Mouse (Mus musculus) MEL (cell line): ENCODE data around the gene Cela1. TPM values are rescaled to one million over a fixed set of nuclear protein-coding genes. Genes with fewer than 3 reads are reported as not detected.

Experiments
- DNase-seq: peaks from one replicate; pipeline ENCODE4 v3.0.0; 2011; ENCODE audit warnings: low read depth, low spot score
- H3K27ac ChIP-seq: 2 replicates; pipeline ENCODE4 v1.5.1; 2012; ENCODE audit warnings: low read depth, mild to moderate bottlenecking, control low read depth, low read length, moderate library complexity; ENCODE audit not compliant: control insufficient read depth
- H3K27me3 ChIP-seq, 2 experiments: fragments of 150-350 bp in 1 of 2; sonication (generic) in 1 of 2; 2 replicates each; pipeline ENCODE4 v1.6.1; 2012; ENCODE audit warnings: low read length in 2 of 2, mild to moderate bottlenecking in 2 of 2, improper control_type of control experiment in 1 of 2, moderate library complexity in 1 of 2; ENCODE audit not compliant: insufficient read depth in 2 of 2, control insufficient read depth in 1 of 2
- H3K36me3 ChIP-seq, 2 experiments: 2 replicates each; pipeline ENCODE4 v1.6.1; 2012 to 2014; ENCODE audit warnings: low read length in 2 of 2, improper control_type of control experiment in 1 of 2, inconsistent platforms in 1 of 2, mild to moderate bottlenecking in 1 of 2; ENCODE audit not compliant: insufficient read depth in 2 of 2, control insufficient read depth in 1 of 2
- H3K4me1 ChIP-seq, 2 experiments: fragments of 150-350 bp in 1 of 2; sonication (generic) in 1 of 2; 2 replicates each; pipeline ENCODE4 v1.6.1; 2012; ENCODE audit warnings: low read length in 2 of 2, improper control_type of control experiment in 1 of 2, mild to moderate bottlenecking in 1 of 2; ENCODE audit not compliant: insufficient read depth in 2 of 2, control insufficient read depth in 1 of 2
- H3K4me3 ChIP-seq, 2 experiments: fragments of 150-350 bp in 1 of 2; sonication (generic) in 1 of 2; 2 replicates each; pipeline ENCODE4 v1.5.1; 2012; ENCODE audit warnings: low read depth in 2 of 2, low read length in 2 of 2, mild to moderate bottlenecking in 2 of 2, moderate library complexity in 2 of 2, control low read depth in 1 of 2, improper control_type of control experiment in 1 of 2; ENCODE audit not compliant: control insufficient read depth in 1 of 2, insufficient read depth in 1 of 2
- H3K79me2 ChIP-seq: 2 replicates; pipeline ENCODE4 v1.6.1; 2012; ENCODE audit warnings: mild to moderate bottlenecking, low read length, moderate library complexity; ENCODE audit not compliant: control insufficient read depth, poor library complexity, insufficient read depth
- H3K9ac ChIP-seq: 2 replicates; pipeline ENCODE4 v1.6.1; 2012; ENCODE audit warnings: low read depth, mild to moderate bottlenecking, control low read depth, low read length, moderate library complexity; ENCODE audit not compliant: control insufficient read depth, poor library complexity, severe bottlenecking
- H3K9me3 ChIP-seq: fragments of 150-350 bp; sonication (generic); replicated peaks from 2 replicates; pipeline ENCODE4 v1.6.1; 2012; ENCODE audit warnings: mild to moderate bottlenecking, low read length, improper control_type of control experiment, moderate library complexity; ENCODE audit not compliant: insufficient read depth
- BHLHE40 ChIP-seq: IDR thresholded peaks from 2 replicates; pipeline ENCODE4 v1.6.1; 2012; ENCODE audit warnings: low read depth, mild to moderate bottlenecking, inconsistent platforms, low read length, improper control_type of control experiment, borderline replicate concordance
- CTCF ChIP-seq, 3 experiments: IDR thresholded peaks in 2 of 3; conservative IDR thresholded peaks in 1 of 3; 2 replicates each; pipeline ENCODE4 v1.5.1; 2011 to 2012; ENCODE audit warnings: low read length in 3 of 3, low read depth in 2 of 3, mild to moderate bottlenecking in 2 of 3, improper control_type of control experiment in 1 of 3, inconsistent platforms in 1 of 3, mixed read lengths in 1 of 3, moderate library complexity in 1 of 3; ENCODE audit not compliant: control insufficient read depth in 1 of 3, insufficient read depth in 1 of 3, poor library complexity in 1 of 3, severe bottlenecking in 1 of 3
- EP300 ChIP-seq, 2 experiments: IDR thresholded peaks; 2 replicates each; pipeline ENCODE4 v1.6.1; 2011; ENCODE audit warnings: improper control_type of control experiment in 2 of 2, low read length in 2 of 2, low read depth in 1 of 2, mild to moderate bottlenecking in 1 of 2
- ETS1 ChIP-seq: IDR thresholded peaks from 2 replicates; pipeline ENCODE4 v1.6.1; 2012; ENCODE audit warnings: low read depth, mild to moderate bottlenecking, inconsistent platforms, low read length, improper control_type of control experiment, moderate library complexity
- GATA1 ChIP-seq: IDR thresholded peaks from 2 replicates; pipeline ENCODE4 v1.6.1; 2011; ENCODE audit warnings: low read depth, low read length, improper control_type of control experiment
- HCFC1 ChIP-seq: IDR thresholded peaks from 2 replicates; pipeline ENCODE4 v1.6.1; 2012; ENCODE audit warnings: low read depth, mild to moderate bottlenecking, inconsistent platforms, low read length, improper control_type of control experiment, moderate library complexity
- MAFK ChIP-seq: IDR thresholded peaks from 2 replicates; pipeline ENCODE4 v1.6.1; 2011; ENCODE audit warnings: low read depth, mild to moderate bottlenecking, low read length, improper control_type of control experiment, borderline replicate concordance
- MAX ChIP-seq: IDR thresholded peaks from 2 replicates; pipeline ENCODE4 v1.6.1; 2011; ENCODE audit warnings: low read length, improper control_type of control experiment
- MAZ ChIP-seq: IDR thresholded peaks from 2 replicates; pipeline ENCODE4 v1.6.1; 2012; ENCODE audit warnings: low read depth, mild to moderate bottlenecking, inconsistent platforms, low read length, improper control_type of control experiment
- MEF2A ChIP-seq: IDR thresholded peaks from 2 replicates; pipeline ENCODE4 v1.6.1; 2014; ENCODE audit warnings: low read depth, mild to moderate bottlenecking, inconsistent platforms, low read length, improper control_type of control experiment; ENCODE audit not compliant: poor library complexity, insufficient replicate concordance, severe bottlenecking; ENCODE audit errors: extremely low read depth
- MXI1 ChIP-seq: IDR thresholded peaks from 2 replicates; pipeline ENCODE4 v1.6.1; 2011; ENCODE audit warnings: mild to moderate bottlenecking, low read depth, low read length, improper control_type of control experiment
- MYB ChIP-seq: IDR thresholded peaks from 2 replicates; pipeline ENCODE4 v1.6.1; 2011; ENCODE audit warnings: mild to moderate bottlenecking, low read depth, low read length, improper control_type of control experiment
- MYC ChIP-seq: IDR thresholded peaks from 2 replicates; pipeline ENCODE4 v1.6.1; 2011; ENCODE audit warnings: low read depth, mild to moderate bottlenecking, low read length, improper control_type of control experiment, moderate library complexity
- POLR2A ChIP-seq, 2 experiments: IDR thresholded peaks; 2 replicates each; pipeline ENCODE4 v1.6.1; 2011 to 2012; ENCODE audit warnings: low read length in 2 of 2, mild to moderate bottlenecking in 2 of 2, control low read depth in 1 of 2, improper control_type of control experiment in 1 of 2, low read depth in 1 of 2, moderate library complexity in 1 of 2; ENCODE audit not compliant: control insufficient read depth in 1 of 2, insufficient read depth in 1 of 2, poor library complexity in 1 of 2
- POLR2AphosphoS2 ChIP-seq: IDR thresholded peaks from 2 replicates; pipeline ENCODE4 v1.6.1; 2011; ENCODE audit warnings: low read length, improper control_type of control experiment
- POLR2AphosphoS5 ChIP-seq: IDR thresholded peaks from 2 replicates; pipeline ENCODE4 v1.6.1; 2012; ENCODE audit warnings: low read depth, borderline replicate concordance, mild to moderate bottlenecking, inconsistent platforms, low read length, moderate library complexity, mixed read lengths
- RAD21 ChIP-seq: IDR thresholded peaks from 2 replicates; pipeline ENCODE4 v1.6.1; 2011; ENCODE audit warnings: mild to moderate bottlenecking, low read depth, low read length, improper control_type of control experiment
- SIN3A ChIP-seq: IDR thresholded peaks from 2 replicates; pipeline ENCODE4 v1.6.1; 2012; ENCODE audit warnings: low read length, improper control_type of control experiment, inconsistent platforms
- SMC3 ChIP-seq: IDR thresholded peaks from 2 replicates; pipeline ENCODE4 v1.6.1; 2011; ENCODE audit warnings: low read depth, low read length, improper control_type of control experiment
- TAL1 ChIP-seq: IDR thresholded peaks from 2 replicates; pipeline ENCODE4 v1.6.1; 2012; ENCODE audit warnings: mild to moderate bottlenecking, inconsistent platforms, low read length, moderate library complexity, mixed read lengths
- TCF12 ChIP-seq: IDR thresholded peaks from 2 replicates; pipeline ENCODE4 v1.6.1; 2014; ENCODE audit warnings: low read depth, mild to moderate bottlenecking, inconsistent platforms, low read length, improper control_type of control experiment, moderate library complexity
- UBTF ChIP-seq: IDR thresholded peaks from 2 replicates; pipeline ENCODE4 v1.6.1; 2012; ENCODE audit warnings: low read depth, mild to moderate bottlenecking, inconsistent platforms, low read length, improper control_type of control experiment, moderate library complexity, borderline replicate concordance; ENCODE audit not compliant: insufficient read depth
- ZC3H11A ChIP-seq: IDR thresholded peaks from 2 replicates; pipeline ENCODE4 v1.6.1; 2012; ENCODE audit warnings: low read depth, mild to moderate bottlenecking, inconsistent platforms, low read length, improper control_type of control experiment
- polyA plus RNA-seq, 2 experiments: library from polyadenylated mRNA; stranded (reverse) in 1 of 2; unstranded in 1 of 2; fragments of >175 nt in 1 of 2; fragments of >200 nt in 1 of 2; gene quantifications; 2 replicates each; pipeline versions ENCODE4 v1.2.1 to v1.2.4; 2012; ENCODE audit warnings: low replicate concordance in 2 of 2, low read depth in 1 of 2; ENCODE audit not compliant: insufficient read length in 2 of 2, insufficient read depth in 1 of 2, missing spikeins in 1 of 2
- total RNA-seq: library from RNA; depleted of rRNA; stranded (reverse); fragments of 300-350 nt; gene quantifications from 2 replicates; pipeline ENCODE4 v1.2.3, GENCODE M21; 2012

Gene Cela1
- total and polyA plus RNA-seq, 3 experiments, result 51.4 to 60.3 TPM; not detected in 1

DNA sequence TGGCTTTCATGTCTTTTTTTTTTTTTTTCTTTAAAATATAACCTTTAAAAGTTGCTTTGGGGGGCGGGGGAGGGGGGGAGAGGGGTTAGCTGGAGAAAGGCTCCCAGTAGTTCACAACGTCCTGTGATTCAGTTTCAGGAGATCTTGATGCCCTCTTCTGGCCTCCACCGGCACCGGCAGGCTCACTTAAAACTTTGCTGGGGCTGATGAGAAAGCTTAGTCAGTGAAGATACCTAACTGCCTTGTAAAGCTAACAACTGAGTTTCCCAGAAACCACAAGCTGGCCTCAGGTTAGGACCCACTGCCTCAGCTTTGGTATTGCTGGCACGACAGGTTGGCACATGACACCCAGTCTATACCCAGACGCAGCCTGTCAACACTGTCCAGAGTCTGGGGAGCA is 50.1 kb downstream of the Cela1 start:
- 0 out of 2 replicates have a peak, but pooled peaks have one; percentile 5 for TF ChIP-seq TCF12
- peak; percentile 46 to 68 (median 58); a peak in 5 of 6 replicates for TF ChIP-seq CTCF (IDR thresholded peaks at IDR 0.05 in 2 of 3, conservative IDR thresholded peaks at IDR 0.05 in 1 of 3; ENCODE audit: control insufficient read depth in 1 of 3, insufficient read depth in 1 of 3, low read depth in 2 of 3, low read length in 3 of 3, poor library complexity in 1 of 3, severe bottlenecking in 1 of 3)
- peak; percentile 34 for TF ChIP-seq RAD21
- peak; percentile 67 for TF ChIP-seq SMC3
- no peak for TF ChIP-seq MEF2A
- peak; percentile 40 for TF ChIP-seq ZC3H11A
- no peak for TF ChIP-seq POLR2AphosphoS2
- no peaks in the 10 kb centered on the region; the same call in 1 of the 2 replicates for H3K79me2 ChIP-seq
- H3K4me3 ChIP-seq, result peak overlapping the region in 1 of 2 experiments; percentile 72; a peak in 3 of 4 replicates
- H3K27ac ChIP-seq, result no peak overlapping the region
- no peak overlapping the region for H3K9ac ChIP-seq
- no peaks in the 10 kb centered on the region for H3K9me3 ChIP-seq
- DNase-seq, result peak; percentile 76
- 0 out of 4 replicates have a peak, but pooled peaks cover 0 to 2% of the 10 kb centered on the region in 2 experiments for H3K27me3 ChIP-seq
- H3K4me1 ChIP-seq, result peaks cover 2 to 18% of the 10 kb centered on the region in 2 experiments
- peaks cover 3 to 9% of the 10 kb centered on the region in 2 experiments; a peak in 3 of 4 replicates for H3K36me3 ChIP-seq

DNA sequence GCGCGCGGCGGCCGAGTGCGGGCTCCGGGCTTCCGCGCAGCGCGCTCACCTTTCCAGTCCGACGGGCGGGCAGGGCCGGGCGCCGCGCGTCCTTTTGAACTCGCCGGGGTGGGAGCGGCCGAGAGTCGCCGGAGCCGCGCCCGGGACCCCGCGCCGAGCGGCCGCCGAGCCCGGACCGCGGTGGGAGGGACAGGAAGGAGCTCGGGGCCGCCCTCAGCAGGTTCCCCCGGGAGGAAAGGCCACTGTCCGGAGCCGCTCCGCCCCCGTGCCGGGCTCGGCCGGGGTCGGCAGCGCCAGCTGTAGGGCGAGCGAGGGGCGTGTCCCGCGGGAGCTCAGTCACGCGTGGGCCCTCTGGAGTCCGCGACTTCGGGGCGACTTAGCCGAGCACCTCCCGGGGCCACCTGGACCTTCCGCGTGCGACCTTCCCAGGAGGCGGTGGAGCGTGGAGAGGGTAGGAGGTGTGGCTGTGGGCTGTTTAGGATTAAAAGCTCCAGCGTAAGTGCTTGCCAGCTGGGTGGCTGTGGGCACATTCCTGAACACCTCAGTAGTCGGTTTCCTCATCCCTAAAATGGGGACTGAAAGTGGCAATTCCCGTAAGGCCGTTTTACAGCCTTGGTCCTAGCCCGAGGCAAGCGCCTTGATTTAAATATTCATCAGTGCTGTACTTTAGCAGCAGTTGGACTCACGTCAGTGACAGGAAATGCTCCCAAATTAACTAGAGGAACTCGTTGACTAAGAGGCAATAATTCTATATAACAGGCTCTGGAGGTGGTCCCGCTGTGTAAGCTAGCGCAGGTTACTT is 50.8 kb downstream of the Cela1 start, which contains the start of gene Smagp:
Gene Smagp, minus strand, starts transcription at position 241 of the 802 bp plus-strand sequence.
- peaks cover 3 to 26% of the 10 kb centered on the region in 2 experiments for H3K4me1 ChIP-seq
- no peaks in the 10 kb centered on the region; the same call in 1 of the 2 replicates for H3K79me2 ChIP-seq
- peak within 1 kb of the TSS; percentile 71 for H3K9ac ChIP-seq
- H3K27me3 ChIP-seq, result 0 out of 4 replicates have a peak, but pooled peaks cover 0 to 2% of the 10 kb centered on the region in 2 experiments
- peak; percentile 51 for TF ChIP-seq MAX
- TF ChIP-seq GATA1, result no peak
- no peak for TF ChIP-seq ZC3H11A
- no peak for TF ChIP-seq BHLHE40
- TF ChIP-seq MYC, result no peak
- no peak for TF ChIP-seq POLR2AphosphoS5
- TF ChIP-seq MAZ, result peak; percentile 8; the same call in 1 of the 2 replicates
- peak; percentile 85; the same call in 1 of the 2 replicates for TF ChIP-seq UBTF
- no peak for TF ChIP-seq MAFK
- no peak for TF ChIP-seq RAD21
- TF ChIP-seq POLR2A (IDR thresholded peaks at IDR 0.05; ENCODE audit: control insufficient read depth in 1 of 2, insufficient read depth in 1 of 2, low read depth in 1 of 2, low read length in 2 of 2, poor library complexity in 1 of 2), result peak in 1 of 2 experiments; percentile 40; a peak in 1 of 4 replicates
- 0 out of 2 replicates have a peak, but pooled peaks have one; percentile 13 for TF ChIP-seq HCFC1
- TF ChIP-seq ETS1, result no peak
- TF ChIP-seq MYB, result 0 out of 2 replicates have a peak, but pooled peaks have one; percentile 33
- TF ChIP-seq TAL1, result no peak
- no peak for TF ChIP-seq SMC3
- TF ChIP-seq MXI1, result peak; percentile 67
- peak in 1 of 2 experiments; percentile 2; a peak in 1 of 4 replicates for TF ChIP-seq EP300 (IDR thresholded peaks at IDR 0.05; ENCODE audit: low read depth in 1 of 2, low read length in 2 of 2)
- no peak; the same call in 1 of the 2 replicates for TF ChIP-seq SIN3A
- no peaks in the 10 kb centered on the region for H3K9me3 ChIP-seq
- peak within 1 kb of the TSS; percentile 72 for H3K4me3 ChIP-seq
- DNase-seq, result peak; percentile 65
- H3K27ac ChIP-seq, result no peak within 1 kb of the TSS
- peaks cover 3 to 9% of the 10 kb centered on the region in 2 experiments; a peak in 3 of 4 replicates for H3K36me3 ChIP-seq
